Mouse (Mus musculus): ENCODE data around the gene Gm11213. TPM values are rescaled to one million over a fixed set of nuclear protein-coding genes. Genes with fewer than 3 reads are reported as not detected.

The Gm11213 gene
- polyA plus RNA-seq, 1 experiment from 2014 or later: not detected

DNA sequence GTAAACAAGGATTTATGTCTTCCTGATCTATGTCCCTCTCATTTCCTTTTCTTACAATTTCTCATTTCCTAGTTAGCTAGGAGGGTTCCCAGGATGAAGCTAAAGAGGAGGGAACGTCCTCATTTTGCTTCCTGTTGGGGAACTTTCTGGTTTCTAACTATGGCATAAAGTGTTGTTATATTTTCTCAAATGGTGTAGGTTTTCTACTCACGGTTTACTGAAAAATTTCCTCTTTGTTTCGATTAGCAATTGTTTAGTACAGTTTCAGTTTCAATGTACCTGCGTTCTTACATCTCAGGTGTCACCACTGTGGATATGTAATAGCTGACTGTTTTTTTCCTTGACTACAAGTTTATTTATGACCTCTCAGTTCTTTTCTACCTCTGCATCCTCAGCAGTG is 14.5 kb downstream of the Gm11213 start:
- H3K27me3 ChIP-seq (ENCODE audit: control insufficient read depth, insufficient read depth, low read length): no peaks in the 10 kb centered on the region
- WGBS: 70% methylated on average over 4 of the region's 4 CpGs
- no peak overlapping the region for H3K4me3 ChIP-seq (ENCODE audit: low read length)
- H3K9ac ChIP-seq (ENCODE audit: low read length): no peak overlapping the region
- H3K27ac ChIP-seq (ENCODE audit: low read length): no peak overlapping the region
- no peaks in the 10 kb centered on the region for H3K9me3 ChIP-seq (replicated peaks; ENCODE audit: control insufficient read depth, low read length)
- H3K4me1 ChIP-seq (ENCODE audit: control insufficient read depth, insufficient read depth, low read length): peaks cover 11% of the 10 kb centered on the region
- no peak overlapping the region for H3K4me2 ChIP-seq (ENCODE audit: low read depth, low read length)
- no peaks in the 10 kb centered on the region for H3K36me3 ChIP-seq (ENCODE audit: control insufficient read depth, insufficient read depth)
- ATAC-seq (replicated peaks; ENCODE audit: extremely low read depth, insufficient read depth, low FRiP score): no peak

DNA sequence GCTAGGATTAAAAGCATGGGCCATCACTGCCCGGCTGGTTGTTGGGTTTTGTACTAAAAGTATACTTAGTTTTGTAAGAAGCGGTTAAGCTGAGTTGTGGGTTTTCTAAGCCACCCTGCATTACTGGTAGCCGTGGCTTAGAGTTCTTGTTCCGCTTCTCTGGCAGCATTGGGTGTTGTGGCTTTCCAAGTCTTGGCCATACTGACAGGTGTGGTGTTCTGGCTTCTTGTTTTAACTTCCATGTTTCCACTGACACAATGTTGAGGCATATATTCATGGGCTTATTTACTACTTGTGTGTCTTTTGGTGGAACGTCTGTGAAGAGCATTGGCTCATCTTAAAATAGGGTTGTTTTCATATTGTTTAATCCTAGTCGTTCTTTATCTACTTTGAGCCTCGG is 15.1 kb downstream of the Gm11213 start:
- Histone ChIP-seq H3K4me1 (ENCODE audit: control insufficient read depth, insufficient read depth, low read length) (peaks cover 8% of the 10 kb centered on the region), H3K9me3 (replicated peaks; ENCODE audit: control insufficient read depth, low read length) (no peaks in the 10 kb centered on the region), H3K4me2 (ENCODE audit: low read depth, low read length) (no peak overlapping the region), H3K27me3 (ENCODE audit: control insufficient read depth, insufficient read depth, low read length) (no peaks in the 10 kb centered on the region), H3K4me3 (ENCODE audit: low read length) (no peak overlapping the region), H3K36me3 (ENCODE audit: control insufficient read depth, insufficient read depth) (no peaks in the 10 kb centered on the region), H3K27ac (ENCODE audit: low read length) (no peak overlapping the region), H3K9ac (ENCODE audit: low read length) (no peak overlapping the region)
- 75% methylated on average over 7 of the region's 7 CpGs for WGBS
- ATAC-seq (replicated peaks; ENCODE audit: extremely low read depth, insufficient read depth, low FRiP score): no peak

DNA sequence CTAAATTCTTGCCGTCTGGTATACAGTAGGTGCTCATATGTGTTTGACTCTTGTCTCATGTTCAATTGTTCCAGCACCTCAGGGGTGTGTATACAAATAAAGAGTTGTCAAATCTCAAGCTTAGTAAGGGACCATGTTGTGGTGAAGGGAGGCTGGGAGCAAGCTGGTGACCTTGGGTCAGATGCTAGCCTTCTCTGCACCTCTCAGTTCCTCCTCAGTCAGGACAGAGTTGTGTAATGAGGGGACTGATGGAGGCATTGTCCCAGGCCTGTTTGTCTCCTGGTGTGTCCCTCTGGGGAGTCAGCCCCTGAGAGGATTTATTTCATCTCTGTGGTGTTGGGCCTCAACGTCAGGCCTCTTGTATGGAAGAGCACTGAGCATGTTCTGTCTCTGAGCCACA is 18.8 kb downstream of the Gm11213 start:
- Histone ChIP-seq H3K9me3 (replicated peaks; ENCODE audit: control insufficient read depth, low read length) (no peaks in the 10 kb centered on the region), H3K4me3 (ENCODE audit: low read length) (no peak overlapping the region), H3K4me2 (ENCODE audit: low read depth, low read length) (no peak overlapping the region), H3K36me3 (ENCODE audit: control insufficient read depth, insufficient read depth) (no peaks in the 10 kb centered on the region), H3K27ac (ENCODE audit: low read length) (no peak overlapping the region), H3K4me1 (ENCODE audit: control insufficient read depth, insufficient read depth, low read length) (no peaks in the 10 kb centered on the region), H3K27me3 (ENCODE audit: control insufficient read depth, insufficient read depth, low read length) (no peaks in the 10 kb centered on the region), H3K9ac (ENCODE audit: low read length) (no peak overlapping the region)
- no peak for ATAC-seq (replicated peaks; ENCODE audit: extremely low read depth, insufficient read depth, low FRiP score)
- 83% methylated on average over 2 of the region's 2 CpGs for WGBS

DNA sequence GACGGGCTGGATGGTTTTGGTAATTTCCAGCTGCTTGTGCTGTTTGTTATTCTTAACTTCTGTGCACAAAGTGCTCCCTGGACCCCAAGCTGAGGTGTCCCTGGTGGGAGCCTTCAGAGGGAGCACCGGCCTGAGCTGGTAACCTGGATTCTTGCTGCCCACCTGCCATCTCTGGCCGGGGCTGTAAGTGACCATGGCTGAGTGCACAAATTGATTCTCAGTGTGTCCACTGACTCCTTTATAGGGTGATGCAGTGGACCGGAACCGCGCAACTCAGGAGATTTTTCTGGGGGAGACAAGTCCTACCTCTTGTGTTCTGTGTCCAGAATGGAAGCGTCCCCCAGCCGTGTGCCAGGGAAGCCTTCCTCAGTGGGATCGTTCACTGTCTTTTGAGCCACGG is 19.8 kb downstream of the Gm11213 start:
- Histone ChIP-seq H3K4me1 (ENCODE audit: control insufficient read depth, insufficient read depth, low read length) (no peaks in the 10 kb centered on the region), H3K27ac (ENCODE audit: low read length) (no peak overlapping the region), H3K9ac (ENCODE audit: low read length) (no peak overlapping the region), H3K9me3 (replicated peaks; ENCODE audit: control insufficient read depth, low read length) (no peaks in the 10 kb centered on the region), H3K27me3 (ENCODE audit: control insufficient read depth, insufficient read depth, low read length) (no peaks in the 10 kb centered on the region), H3K4me2 (ENCODE audit: low read depth, low read length) (no peak overlapping the region), H3K4me3 (ENCODE audit: low read length) (no peak overlapping the region), H3K36me3 (ENCODE audit: control insufficient read depth, insufficient read depth) (no peaks in the 10 kb centered on the region)
- ATAC-seq (replicated peaks; ENCODE audit: extremely low read depth, insufficient read depth, low FRiP score): no peak
- 90% methylated on average over 10 of the region's 10 CpGs for WGBS

DNA sequence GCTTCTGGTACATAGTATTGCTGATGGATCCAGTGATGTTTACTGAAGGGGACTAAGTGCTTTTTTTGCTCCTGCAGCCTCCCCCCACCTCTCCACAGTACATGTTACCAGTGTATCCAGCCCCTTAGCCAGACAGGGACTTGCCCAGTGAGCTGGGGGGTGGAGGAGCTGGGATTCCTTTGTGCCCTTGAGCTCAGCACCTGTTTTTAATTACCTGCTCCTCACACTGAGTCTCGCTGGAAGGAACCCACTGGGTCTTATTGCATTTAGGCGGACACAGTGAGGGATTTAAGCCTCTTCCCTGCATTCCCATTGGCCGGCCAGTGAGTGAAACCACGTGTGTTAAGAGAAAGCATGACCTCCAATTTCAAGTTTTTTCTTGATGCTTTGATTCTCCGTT is 22.5 kb downstream of the Gm11213 start:
- no peaks in the 10 kb centered on the region; the same call in 1 of the 2 replicates for H3K36me3 ChIP-seq (ENCODE audit: control insufficient read depth, insufficient read depth)
- no peaks in the 10 kb centered on the region for H3K4me1 ChIP-seq (ENCODE audit: control insufficient read depth, insufficient read depth, low read length)
- no peak overlapping the region for H3K4me3 ChIP-seq (ENCODE audit: low read length)
- H3K9me3 ChIP-seq (replicated peaks; ENCODE audit: control insufficient read depth, low read length): 0 out of 2 replicates have a peak, but pooled peaks cover under 1% of the 10 kb centered on the region
- no peak for ATAC-seq (replicated peaks; ENCODE audit: extremely low read depth, insufficient read depth, low FRiP score)
- no peak overlapping the region for H3K27ac ChIP-seq (ENCODE audit: low read length)
- H3K4me2 ChIP-seq (ENCODE audit: low read depth, low read length): no peak overlapping the region
- H3K9ac ChIP-seq (ENCODE audit: low read length): no peak overlapping the region
- WGBS: 81% methylated on average over 5 of the region's 5 CpGs
- no peaks in the 10 kb centered on the region for H3K27me3 ChIP-seq (ENCODE audit: control insufficient read depth, insufficient read depth, low read length)

DNA sequence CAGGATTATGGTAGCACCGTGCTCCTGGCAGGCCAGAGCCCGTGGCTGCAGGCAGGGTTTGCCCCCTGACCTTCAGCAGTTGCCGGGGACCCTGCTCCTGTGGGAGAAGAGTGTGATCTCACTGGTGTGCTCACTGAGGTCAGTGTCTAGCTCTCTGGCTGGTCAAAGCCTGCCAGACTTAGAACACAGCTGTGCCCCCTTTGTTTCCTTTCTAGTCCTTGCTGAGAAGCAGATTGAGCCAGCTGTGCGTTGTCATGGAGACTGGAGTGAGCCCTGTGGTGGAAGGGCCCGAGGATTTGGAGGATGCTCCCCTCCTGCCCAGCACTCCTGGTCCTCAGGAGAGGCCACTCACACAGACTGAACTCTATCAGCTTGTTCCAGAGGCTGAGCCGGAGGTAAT is 25.0 kb downstream of the Gm11213 start:
- no peaks in the 10 kb centered on the region for H3K27me3 ChIP-seq (ENCODE audit: control insufficient read depth, insufficient read depth, low read length)
- H3K4me2 ChIP-seq (ENCODE audit: low read depth, low read length): no peak overlapping the region
- ATAC-seq (replicated peaks; ENCODE audit: extremely low read depth, insufficient read depth, low FRiP score): no peak
- H3K4me1 ChIP-seq (ENCODE audit: control insufficient read depth, insufficient read depth, low read length): no peaks in the 10 kb centered on the region
- H3K9ac ChIP-seq (ENCODE audit: low read length): no peak overlapping the region
- H3K27ac ChIP-seq (ENCODE audit: low read length): no peak overlapping the region
- no peak overlapping the region for H3K4me3 ChIP-seq (ENCODE audit: low read length)
- 0 out of 2 replicates have a peak, but pooled peaks cover 4% of the 10 kb centered on the region for H3K9me3 ChIP-seq (replicated peaks; ENCODE audit: control insufficient read depth, low read length)
- no peaks in the 10 kb centered on the region; the same call in 1 of the 2 replicates for H3K36me3 ChIP-seq (ENCODE audit: control insufficient read depth, insufficient read depth)
- 55% methylated on average over 6 of the region's 6 CpGs for WGBS

DNA sequence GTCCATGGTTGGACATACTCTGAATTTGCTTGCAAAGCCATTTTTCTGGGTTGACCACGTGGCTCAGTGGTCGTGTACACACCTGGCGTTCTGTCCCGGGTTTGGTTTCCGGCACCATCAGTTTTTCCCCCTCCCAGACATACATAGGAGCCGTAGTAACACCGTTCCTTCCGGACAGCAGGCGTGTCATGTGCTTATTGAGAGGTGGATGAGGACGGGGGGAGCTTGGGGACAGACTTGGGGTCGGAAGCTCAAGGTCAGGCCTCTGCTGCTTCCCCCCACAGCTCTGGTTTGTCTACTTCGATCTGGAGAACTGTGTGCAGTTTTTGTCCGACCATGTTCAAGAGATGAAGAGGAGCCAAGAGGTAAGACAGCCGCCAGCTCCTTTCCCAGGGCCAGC is 25.4 kb downstream of the Gm11213 start:
- Histone ChIP-seq H3K9ac (ENCODE audit: low read length) (no peak overlapping the region), H3K4me3 (ENCODE audit: low read length) (no peak overlapping the region), H3K9me3 (replicated peaks; ENCODE audit: control insufficient read depth, low read length) (0 out of 2 replicates have a peak, but pooled peaks cover 4% of the 10 kb centered on the region), H3K27me3 (ENCODE audit: control insufficient read depth, insufficient read depth, low read length) (no peaks in the 10 kb centered on the region), H3K4me2 (ENCODE audit: low read depth, low read length) (no peak overlapping the region), H3K27ac (ENCODE audit: low read length) (no peak overlapping the region), H3K36me3 (ENCODE audit: control insufficient read depth, insufficient read depth) (no peaks in the 10 kb centered on the region; the same call in 1 of the 2 replicates), H3K4me1 (ENCODE audit: control insufficient read depth, insufficient read depth, low read length) (no peaks in the 10 kb centered on the region)
- ATAC-seq (replicated peaks; ENCODE audit: extremely low read depth, insufficient read depth, low FRiP score): no peak
- 83% methylated on average over 14 of the region's 14 CpGs for WGBS

DNA sequence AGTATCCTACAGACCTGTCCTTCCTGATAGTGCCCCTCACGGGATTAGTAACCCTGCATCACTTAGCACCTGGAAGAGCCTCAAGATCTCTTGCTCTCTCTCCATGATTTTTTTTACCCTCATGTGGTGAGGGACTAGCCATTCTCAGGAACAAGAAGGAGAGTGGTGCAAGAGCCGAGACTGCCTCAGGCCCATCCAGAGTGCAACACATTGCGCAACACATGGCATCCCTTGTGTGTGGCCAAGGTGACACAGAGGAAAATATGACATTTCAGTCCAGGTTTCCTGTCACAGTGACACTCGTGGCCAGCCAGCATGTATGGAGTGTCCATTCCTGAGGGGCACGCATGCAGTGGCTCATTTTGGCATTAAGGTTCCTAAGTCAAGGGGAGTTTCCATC is 32.4 kb downstream of the Gm11213 start:
- H3K4me2 ChIP-seq (ENCODE audit: low read depth, low read length): no peak overlapping the region
- peaks cover 4% of the 10 kb centered on the region; the same call in 1 of the 2 replicates for H3K9me3 ChIP-seq (replicated peaks; ENCODE audit: control insufficient read depth, low read length)
- no peak overlapping the region for H3K27ac ChIP-seq (ENCODE audit: low read length)
- H3K36me3 ChIP-seq (ENCODE audit: control insufficient read depth, insufficient read depth): peaks cover 4% of the 10 kb centered on the region; the same call in 1 of the 2 replicates
- no peaks in the 10 kb centered on the region; the same call in 1 of the 2 replicates for H3K4me1 ChIP-seq (ENCODE audit: control insufficient read depth, insufficient read depth, low read length)
- no peaks in the 10 kb centered on the region for H3K27me3 ChIP-seq (ENCODE audit: control insufficient read depth, insufficient read depth, low read length)
- ATAC-seq (replicated peaks; ENCODE audit: extremely low read depth, insufficient read depth, low FRiP score): no peak
- no peak overlapping the region for H3K9ac ChIP-seq (ENCODE audit: low read length)
- H3K4me3 ChIP-seq (ENCODE audit: low read length): no peak overlapping the region
- WGBS: 90% methylated on average over 5 of the region's 5 CpGs

DNA sequence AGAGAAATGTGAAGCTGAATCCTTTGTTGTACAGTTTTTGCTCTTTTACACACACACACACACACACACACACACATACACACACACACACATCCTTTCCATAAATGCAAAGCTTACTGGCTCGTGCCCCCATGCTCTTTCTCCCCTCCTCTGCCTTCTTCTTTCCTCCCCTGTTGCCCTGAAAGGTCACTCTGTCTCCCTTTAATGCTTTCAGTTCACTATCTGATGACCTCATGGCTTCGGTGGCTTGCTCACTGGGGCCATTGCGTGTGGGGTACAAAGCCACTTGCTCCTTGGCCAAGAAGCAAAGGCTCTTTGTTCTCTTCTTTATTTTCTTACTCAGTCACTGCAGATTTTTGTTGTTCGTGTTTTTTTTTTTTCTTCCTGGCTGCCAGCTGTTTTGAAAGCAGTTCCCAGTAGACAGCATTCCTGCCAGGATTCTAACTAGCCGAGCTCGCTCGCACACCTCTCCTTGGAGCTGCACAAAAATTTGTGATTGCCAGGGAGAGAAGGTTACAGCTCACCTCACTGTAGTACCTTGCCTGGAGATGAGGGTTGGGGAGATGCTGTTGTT is 34.8 kb downstream of the Gm11213 start:
- Histone ChIP-seq H3K4me1 (ENCODE audit: control insufficient read depth, insufficient read depth, low read length) (no peaks in the 10 kb centered on the region; the same call in 1 of the 2 replicates), H3K9me3 (replicated peaks; ENCODE audit: control insufficient read depth, low read length) (no peaks in the 10 kb centered on the region; the same call in 1 of the 2 replicates), H3K4me3 (ENCODE audit: low read length) (no peak overlapping the region), H3K27me3 (ENCODE audit: control insufficient read depth, insufficient read depth, low read length) (no peaks in the 10 kb centered on the region), H3K9ac (ENCODE audit: low read length) (no peak overlapping the region), H3K36me3 (ENCODE audit: control insufficient read depth, insufficient read depth) (peaks cover 7% of the 10 kb centered on the region; the same call in 1 of the 2 replicates), H3K27ac (ENCODE audit: low read length) (no peak overlapping the region), H3K4me2 (ENCODE audit: low read depth, low read length) (no peak overlapping the region)
- WGBS: 48% methylated on average over 7 of the region's 7 CpGs
- ATAC-seq (replicated peaks; ENCODE audit: extremely low read depth, insufficient read depth, low FRiP score): no peak

Data from heart, embryonic 16.5 days (tissue).